In genomic region chr2:128887866-128888550, GRCm38 (mm10) we compare ENCODE assay signal across 24 mouse cellular contexts. TPM values are rescaled to one million over a fixed set of nuclear protein-coding genes. Genes with fewer than 3 reads are reported as not detected.
DNase-seq lines count a peak whose midpoint lies in the region; ATAC-seq and TF ChIP-seq lines count a peak whose summit lies in the region.
"Had no signal": no experiment of that assay in that cellular context is flagged by ENCODE, and none has a peak within 500 bp of the region (broad histone marks: within the 10 kb centered on the region; RNA-seq: fewer than 3 reads in every experiment).

No protein-coding gene starts in this region.

- no peak for ATAC-seq in embryonic facial prominence, embryonic 13.5 days (ENCODE audit: insufficient number of reproducible peaks, insufficient read depth, low FRiP score, low TSS enrichment, low read depth)
- ATAC-seq in kidney, embryonic 14.5 days (ENCODE audit: low FRiP score, low TSS enrichment), result peak; percentile 69
- ATAC-seq: inflammation-experienced regulatory T-cells, adult 6 months; liver, postnatal 0 days; lung, postnatal 0 days; midbrain, embryonic 16.5 days had no signal

- WGBS in embryonic facial prominence, embryonic 13.5 days, result 52% methylated on average over 6 of the region's 6 CpGs
- 34% methylated on average over 6 of the region's 6 CpGs for WGBS in kidney, embryonic 14.5 days

- no peak for DNase-seq in ES-E14 (ENCODE audit: low read depth, low spot score)
- DNase-seq in kidney, postnatal 25 days, result peak; percentile 10 to 47
- no peak for DNase-seq in layer of hippocampus, adult 9-11 months
- no peak for DNase-seq in ovary, postnatal 36 days (ENCODE audit: low spot score)
- no peak for DNase-seq in retina, postnatal 1 day
- DNase-seq: adrenal gland, adult 8-10 months; B cell, adult 2 months; cerebellum, adult 18-20 months; cerebellum, postnatal 36 days; gastrocnemius, postnatal 25 days; heart, adult 18-20 months; liver, postnatal 0 days had no signal

- no peak overlapping the region for H3K4me3 ChIP-seq in ES-E14 (ENCODE audit: insufficient read depth in 1 of 2, low read depth in 1 of 2, low read length in 2 of 2, poor library complexity in 1 of 2, severe bottlenecking in 1 of 2)
- H3K4me3 ChIP-seq in embryonic facial prominence, embryonic 13.5 days, result no peak overlapping the region
- no peak overlapping the region for H3K4me3 ChIP-seq in kidney, embryonic 14.5 days (ENCODE audit: low read length)
- H3K4me3 ChIP-seq: heart, embryonic 13.5 days; midbrain, embryonic 10.5 days; myocyte; neural tube, embryonic 13.5 days had no signal

- peaks cover 2 to 13% of the 10 kb centered on the region in 2 experiments; a peak in 2 of 4 replicates for H3K4me1 ChIP-seq in ES-E14 (ENCODE audit: control insufficient read depth in 2 of 2, insufficient read depth in 2 of 2, low read length in 2 of 2, poor library complexity in 1 of 2)
- 0 out of 2 replicates have a peak, but pooled peaks cover 3% of the 10 kb centered on the region for H3K4me1 ChIP-seq in embryonic facial prominence, embryonic 13.5 days
- peaks cover 6% of the 10 kb centered on the region; the same call in 1 of the 2 replicates for H3K4me1 ChIP-seq in kidney, embryonic 14.5 days (ENCODE audit: control insufficient read depth, insufficient read depth, low read length)

- in situ Hi-C loops in ES-E14 (cut with MboI; ENCODE audit: low sequenced_read_pairs in 2 of 2, unreplicated experiment in 2 of 2), result no loop called here

- H3K27ac ChIP-seq in ES-E14 (ENCODE audit: insufficient read depth, low read depth, low read length, poor library complexity, severe bottlenecking), result 0 out of 2 replicates have a peak overlapping the region, but pooled peaks have one; percentile 47
- H3K27ac ChIP-seq in embryonic facial prominence, embryonic 13.5 days, result peak overlapping the region; percentile 28; the same call in 1 of the 2 replicates
- H3K27ac ChIP-seq in kidney, embryonic 14.5 days (ENCODE audit: low read depth, low read length), result peak overlapping the region; percentile 82
- H3K27ac ChIP-seq: heart, embryonic 13.5 days; hindbrain, embryonic 14.5 days; midbrain, embryonic 10.5 days; neural tube, embryonic 13.5 days; stomach, postnatal 0 days had no signal

- H3K9me3 ChIP-seq in ES-E14 (ENCODE audit: control insufficient read depth, insufficient read depth, low read depth, low read length), result no peaks in the 10 kb centered on the region
- H3K9me3 ChIP-seq in embryonic facial prominence, embryonic 13.5 days, result no peaks in the 10 kb centered on the region
- H3K9me3 ChIP-seq in kidney, embryonic 14.5 days (ENCODE audit: control insufficient read depth, low read length), result no peaks in the 10 kb centered on the region
- H3K9me3 ChIP-seq: neural tube, embryonic 13.5 days had no signal

- no peaks in the 10 kb centered on the region for H3K36me3 ChIP-seq in ES-E14 (ENCODE audit: control insufficient read depth, insufficient read depth, low read length, poor library complexity, severe bottlenecking)
- H3K36me3 ChIP-seq in embryonic facial prominence, embryonic 13.5 days, result no peaks in the 10 kb centered on the region
- no peaks in the 10 kb centered on the region for H3K36me3 ChIP-seq in kidney, embryonic 14.5 days (ENCODE audit: control insufficient read depth, insufficient read depth, low read length)
- H3K36me3 ChIP-seq: heart, embryonic 13.5 days; midbrain, embryonic 10.5 days; neural tube, embryonic 13.5 days had no signal

- no peak overlapping the region for H3K4me2 ChIP-seq in embryonic facial prominence, embryonic 13.5 days
- no peak overlapping the region for H3K4me2 ChIP-seq in kidney, embryonic 14.5 days (replicated peaks; ENCODE audit: low read depth, low read length)
- H3K4me2 ChIP-seq: heart, embryonic 13.5 days; hindbrain, embryonic 14.5 days; neural tube, embryonic 13.5 days had no signal

- H3K27me3 ChIP-seq in embryonic facial prominence, embryonic 13.5 days, result peaks cover 9% of the 10 kb centered on the region; the same call in 1 of the 2 replicates
- H3K27me3 ChIP-seq in kidney, embryonic 14.5 days (ENCODE audit: control insufficient read depth, insufficient read depth, low read length), result no peaks in the 10 kb centered on the region; the same call in 1 of the 2 replicates
- H3K27me3 ChIP-seq: CH12.LX; neural tube, embryonic 13.5 days had no signal

- peak overlapping the region; percentile 38; the same call in 1 of the 2 replicates for H3K9ac ChIP-seq in ES-E14 (ENCODE audit: insufficient read depth, low read depth, low read length, poor library complexity, severe bottlenecking)
- H3K9ac ChIP-seq in embryonic facial prominence, embryonic 13.5 days, result no peak overlapping the region
- H3K9ac ChIP-seq in kidney, embryonic 14.5 days (ENCODE audit: low read depth, low read length), result no peak overlapping the region
- H3K9ac ChIP-seq: heart, embryonic 13.5 days; hindbrain, embryonic 14.5 days; liver, postnatal 0 days; neural tube, embryonic 13.5 days had no signal

TF ChIP-seq in ES-E14, 5 proteins besides CTCF, POLR2A, EP300 and RAD21:
- TF ChIP-seq HCFC1 (IDR thresholded peaks at IDR 0.05; ENCODE audit: borderline replicate concordance, insufficient read depth, low read length) (no peak), MAFK (IDR thresholded peaks at IDR 0.05; ENCODE audit: insufficient read depth, low read depth, low read length) (no peak), ZNF384 (IDR thresholded peaks at IDR 0.05; ENCODE audit: low read depth, low read length) (no peak), ZC3H11A (IDR thresholded peaks at IDR 0.05; ENCODE audit: borderline replicate concordance, low read depth, low read length) (no peak), CHD2 (IDR thresholded peaks at IDR 0.05; ENCODE audit: low read depth, low read length) (no peak)

RNA-seq across cellular contexts. Expression of gene Fbln7, which starts 25.2 kb away (rescaled TPM):
- total RNA-seq in ES-E14 (2012; rRNA removed), result 0.21 and 0.22 TPM in 2 replicates
- polyA plus RNA-seq in embryonic facial prominence, embryonic 13.5 days (2015; fragmentation: Nextera tagmentation; extraction: Ambion mirVana), result 2.9 and 3.4 TPM in 2 replicates
- polyA plus RNA-seq in kidney, embryonic 14.5 days (2014; fragmentation: Nextera tagmentation; extraction: Ambion mirVana), result 3.3 and 4.7 TPM in 2 replicates
- total RNA-seq: CH12.LX had no signal

RNA-seq across cellular contexts. Expression of gene Zc3h8, which starts 55.9 kb away (rescaled TPM):
- total RNA-seq in ES-E14 (2012; rRNA removed), result 19.5 and 20.9 TPM in 2 replicates
- polyA plus RNA-seq in embryonic facial prominence, embryonic 13.5 days (2015; fragmentation: Nextera tagmentation; extraction: Ambion mirVana), result 8.8 and 8.9 TPM in 2 replicates
- 10.8 and 12.4 TPM in 2 replicates for polyA plus RNA-seq in kidney, embryonic 14.5 days (2014; fragmentation: Nextera tagmentation; extraction: Ambion mirVana)

Comparison
In these comparisons a context has a peak if more than half of its experiments do, and no peak if none do; other contexts are left out.
1. DNase-seq: peak in kidney, postnatal 25 days (2 of 2); none in ES-E14 (single experiment), layer of hippocampus, adult 9-11 months (single experiment), ovary, postnatal 36 days (single experiment) and retina, postnatal 1 day (single experiment).
2. H3K27ac ChIP-seq: peak in every context shown above with its lines; median percentile 82 in kidney, embryonic 14.5 days; 47 in ES-E14; 28 in embryonic facial prominence, embryonic 13.5 days.